Mouse (Mus musculus) liver, postnatal 0 days (tissue): ENCODE measurements around the gene Mthfd1l. TPM values are rescaled to one million over a fixed set of nuclear protein-coding genes. Genes with fewer than 3 reads are reported as not detected.

Experiments
- ATAC-seq: fragments of 200-750 bp; cut with Nextera tagmentation; 2 replicates; pipeline ENCODE4 v1.8.0; 2017; ENCODE audit warnings: mild to moderate bottlenecking, moderate library complexity
- DNase-seq: peaks from one replicate; pipeline ENCODE4 v3.0.0-alpha.2; 2016
- H3K27ac ChIP-seq: fragments of 300-500 bp; sonication (generic); 2 replicates; pipeline ENCODE4 v1.5.1; 2014; ENCODE audit warnings: antibody characterized with exemption, moderate library complexity, mild to moderate bottlenecking, low read depth
- H3K27me3 ChIP-seq: fragments of 300-500 bp; sonication (generic); 2 replicates; pipeline ENCODE4 v1.6.1; 2014; ENCODE audit warnings: low read length, control low read depth, mixed read lengths; ENCODE audit not compliant: insufficient read depth
- H3K36me3 ChIP-seq: fragments of 300-500 bp; sonication (generic); replicated peaks from 2 replicates; pipeline ENCODE4 v1.6.1; 2014; ENCODE audit warnings: mild to moderate bottlenecking, control low read depth, low read length, moderate library complexity, mixed read lengths; ENCODE audit not compliant: insufficient read depth
- H3K4me1 ChIP-seq: fragments of 300-500 bp; sonication (generic); 2 replicates; pipeline ENCODE4 v1.6.1; 2014; ENCODE audit warnings: antibody characterized with exemption, mild to moderate bottlenecking, control low read depth; ENCODE audit not compliant: insufficient read depth
- H3K4me2 ChIP-seq: fragments of 300-500 bp; sonication (generic); 2 replicates; pipeline ENCODE4 v1.6.1; 2014; ENCODE audit warnings: low read depth, mild to moderate bottlenecking, low read length, moderate library complexity, mixed read lengths
- H3K4me3 ChIP-seq: fragments of 300-500 bp; sonication (generic); 2 replicates; pipeline ENCODE4 v1.5.1; 2014; ENCODE audit warnings: low read depth, low read length
- H3K9ac ChIP-seq: fragments of 300-500 bp; sonication (generic); replicated peaks from 2 replicates; pipeline ENCODE4 v1.6.1; 2014; ENCODE audit warnings: mild to moderate bottlenecking, moderate library complexity
- H3K9me3 ChIP-seq: fragments of 300-500 bp; sonication (generic); 2 replicates; pipeline ENCODE4 v1.6.1; 2016; ENCODE audit warnings: mild to moderate bottlenecking, control low read depth, low read length, mixed read lengths
- CTCF ChIP-seq: sonication (generic); IDR thresholded peaks from 2 replicates; pipeline ENCODE4 v1.5.1; 2016; ENCODE audit warnings: antibody characterized with exemption, low read depth
- EP300 ChIP-seq: IDR thresholded peaks from 2 replicates; pipeline ENCODE4 v1.6.1; 2016; ENCODE audit warnings: antibody characterized with exemption, low read depth, mild to moderate bottlenecking
- WGBS: fragments of 180-500 bp; shearing (Covaris S2); extraction: QIAGEN DNeasy Blood & Tissue Kit; methylation state at CpG from one replicate; pipeline ENCODE4 v1.1.7; 2014; ENCODE audit not compliant: insufficient replicate concordance; 5-methylcytosine and 5-hydroxymethylcytosine counted together
- polyA plus RNA-seq: library from polyadenylated mRNA; unstranded; fragments of >200 nt; fragmentation: Nextera tagmentation; extraction: Ambion mirVana; gene quantifications from 2 replicates; pipeline ENCODE4 v1.2.1, GENCODE M21; 2015

Mthfd1l gene
- polyA plus RNA-seq: 7.2 and 8.4 TPM in 2 replicates

DNA sequence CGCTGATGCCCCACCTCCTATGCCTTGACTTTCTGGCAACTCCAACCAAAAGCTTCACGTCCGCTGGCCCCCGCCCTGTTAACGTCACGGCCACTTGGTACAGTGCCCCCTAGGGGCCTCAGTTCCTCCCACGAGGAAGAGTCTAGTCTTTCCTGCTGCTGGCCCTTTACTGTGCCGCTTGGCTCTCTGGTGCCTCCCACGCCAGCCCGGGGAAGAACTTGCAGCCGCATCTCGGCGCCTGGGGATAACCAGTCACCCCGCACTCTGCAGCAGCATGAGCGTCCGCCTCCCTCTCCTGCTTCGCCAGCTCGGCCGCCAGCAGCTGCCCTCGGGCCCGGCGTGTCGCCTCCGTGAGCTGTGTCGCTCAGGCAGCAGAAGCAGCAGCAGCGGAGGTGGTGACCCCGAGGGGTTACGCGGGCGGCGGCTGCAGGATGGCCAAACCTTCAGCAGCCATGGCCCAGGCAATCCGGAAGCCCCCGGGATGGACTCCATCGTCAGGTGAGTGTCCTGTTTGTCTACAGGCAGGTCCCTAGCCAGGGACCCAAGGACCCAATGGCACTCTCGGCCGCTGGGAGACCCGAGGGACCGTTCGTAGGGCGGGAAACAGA lies at the start of gene Mthfd1l:
TSS of gene Mthfd1l (plus strand) at position 138 of the 608 bp plus-strand sequence.
- no peak for TF ChIP-seq EP300
- TF ChIP-seq CTCF: peak; percentile 93

DNA sequence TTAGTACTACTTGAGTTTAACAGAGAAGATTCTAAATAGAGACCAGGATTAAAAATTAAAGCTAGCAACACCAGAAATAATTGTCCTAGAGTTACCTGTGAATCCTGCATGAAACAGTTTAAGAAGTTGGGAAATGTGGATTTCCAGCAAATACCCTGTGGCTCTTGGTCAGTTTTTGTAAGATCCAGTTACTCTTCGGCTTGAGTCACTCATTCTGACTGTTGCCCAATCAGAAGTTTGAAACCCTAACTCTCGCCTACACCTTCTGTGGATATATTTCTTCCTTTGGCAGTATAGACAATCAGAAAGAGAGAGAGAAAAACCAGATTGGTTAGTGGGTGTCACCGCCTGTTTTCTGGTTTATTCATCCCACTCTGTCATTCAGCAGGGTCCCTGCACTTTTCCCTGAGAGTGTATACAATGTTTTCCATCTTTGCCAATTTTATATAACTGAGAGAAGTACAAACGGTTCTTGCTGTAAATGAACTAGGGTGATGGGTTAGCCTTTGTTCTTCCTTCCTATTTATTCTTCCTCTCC lies 44.8 kb upstream of the Mthfd1l start:
- ATAC-seq: no peak

More for the DNA sequence above, at the start of gene Mthfd1l:
- peak; percentile 80 for ATAC-seq
- peak within 1 kb of the TSS; percentile 98 for H3K4me2 ChIP-seq
- under 1% methylated on average over 38 of the region's 40 CpGs for WGBS
- H3K4me1 ChIP-seq: peaks cover 42% of the 10 kb centered on the region
- peak; percentile 90 for DNase-seq
- H3K27ac ChIP-seq: peak within 1 kb of the TSS; percentile 96
- no peaks in the 10 kb centered on the region for H3K36me3 ChIP-seq
- peak within 1 kb of the TSS; percentile 71 for H3K4me3 ChIP-seq
- H3K9ac ChIP-seq: peak within 1 kb of the TSS; percentile 77
- H3K9me3 ChIP-seq: no peaks in the 10 kb centered on the region
- H3K27me3 ChIP-seq: no peaks in the 10 kb centered on the region

DNA sequence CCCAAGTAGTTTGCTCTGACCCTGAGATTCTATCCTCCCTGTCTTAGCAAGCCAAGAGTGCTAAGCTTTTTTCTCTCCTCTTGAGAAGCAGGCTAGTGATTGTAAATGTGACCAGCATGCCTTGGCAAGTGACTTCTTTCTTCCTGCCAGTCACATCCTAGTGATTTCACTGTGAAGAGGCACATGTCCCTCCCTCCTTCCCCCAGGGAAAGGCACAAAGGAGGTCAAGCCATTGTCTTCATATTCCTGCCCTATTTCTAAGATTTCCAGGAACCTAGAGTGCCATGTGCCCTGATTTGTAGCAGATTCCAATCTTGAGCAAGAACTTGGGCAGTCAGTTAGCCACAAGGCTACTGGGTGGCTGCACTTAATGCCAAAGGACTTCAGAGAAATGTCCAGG lies 41.1 kb upstream of the Mthfd1l start:
- no peak for TF ChIP-seq CTCF
- no peak for TF ChIP-seq EP300
- H3K4me2 ChIP-seq: no peak overlapping the region
- H3K27ac ChIP-seq: no peak overlapping the region
- H3K27me3 ChIP-seq: no peaks in the 10 kb centered on the region
- 0 out of 2 replicates have a peak, but pooled peaks cover 2% of the 10 kb centered on the region for H3K36me3 ChIP-seq
- H3K4me3 ChIP-seq: no peak overlapping the region
- H3K9ac ChIP-seq: no peak overlapping the region
- no peaks in the 10 kb centered on the region for H3K4me1 ChIP-seq
- no peak for DNase-seq
- no peaks in the 10 kb centered on the region for H3K9me3 ChIP-seq
- no peak for ATAC-seq

More for the DNA sequence above, 44.8 kb upstream of the Mthfd1l start:
- Histone ChIP-seq H3K4me3 (no peak overlapping the region), H3K9ac (no peak overlapping the region), H3K4me2 (no peak overlapping the region), H3K9me3 (no peaks in the 10 kb centered on the region), H3K27me3 (no peaks in the 10 kb centered on the region), H3K4me1 (no peaks in the 10 kb centered on the region), H3K36me3 (0 out of 2 replicates have a peak, but pooled peaks cover 2% of the 10 kb centered on the region), H3K27ac (no peak overlapping the region)
- 67% methylated on average over 4 of the region's 4 CpGs for WGBS
- TF ChIP-seq EP300 (no peak), CTCF (no peak)
- no peak for DNase-seq

DNA sequence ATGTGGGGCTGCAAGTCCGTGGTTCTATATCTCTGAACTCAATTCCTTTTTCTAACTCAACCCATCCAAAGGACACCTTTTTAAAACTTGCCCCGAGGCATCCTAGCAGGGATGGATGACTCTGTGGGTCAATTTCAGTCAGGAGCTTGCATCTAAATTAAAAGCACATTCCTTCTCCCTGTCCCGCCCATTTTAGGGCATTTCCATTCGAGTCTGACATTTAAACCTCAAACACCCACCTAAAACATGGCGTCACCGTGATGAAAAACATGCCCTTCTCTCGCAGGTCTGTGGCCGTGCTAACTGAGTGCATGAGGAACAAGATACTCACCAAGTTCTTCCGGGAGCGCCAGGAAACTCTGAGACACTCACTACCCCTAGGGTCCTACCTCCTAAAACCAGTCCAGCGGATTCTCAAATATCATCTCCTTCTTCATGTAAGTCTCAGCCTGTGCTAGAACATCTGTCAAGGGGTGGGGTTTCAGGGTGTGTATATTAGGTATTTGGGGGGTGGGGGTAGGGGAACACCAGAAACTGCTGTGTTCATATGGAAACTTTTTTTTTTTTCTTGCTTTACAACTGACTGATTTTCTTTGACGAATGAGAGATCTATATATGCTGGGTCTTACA lies 39.5 kb upstream of the Mthfd1l start:
- Histone ChIP-seq H3K27me3 (no peaks in the 10 kb centered on the region), H3K36me3 (0 out of 2 replicates have a peak, but pooled peaks cover 6% of the 10 kb centered on the region), H3K4me2 (no peak overlapping the region), H3K4me1 (no peaks in the 10 kb centered on the region), H3K9ac (no peak overlapping the region), H3K4me3 (no peak overlapping the region), H3K9me3 (no peaks in the 10 kb centered on the region), H3K27ac (no peak overlapping the region)
- no peak for ATAC-seq
- WGBS: 71% methylated on average over 12 of the region's 12 CpGs
- TF ChIP-seq CTCF (no peak), EP300 (no peak)
- DNase-seq: no peak

DNA sequence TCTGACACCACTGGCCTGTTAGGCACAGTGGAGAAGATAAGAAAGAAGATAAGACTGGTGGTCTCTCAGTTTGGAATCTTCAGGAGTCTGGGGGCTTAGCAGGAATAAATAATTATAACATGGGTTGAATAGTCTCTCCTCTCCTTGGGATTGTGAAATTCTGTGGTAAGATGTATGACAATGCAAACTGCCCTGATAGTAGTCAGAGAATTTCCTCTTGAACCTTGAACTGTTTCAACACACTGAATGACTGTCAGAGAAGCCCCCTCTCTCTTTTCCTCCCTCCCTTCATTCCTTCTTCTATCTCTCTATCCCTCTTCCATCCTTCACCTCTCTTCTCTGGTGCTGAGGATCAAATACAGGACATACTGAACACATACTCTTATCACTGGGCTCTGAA lies 36.1 kb upstream of the Mthfd1l start:
- no peak for TF ChIP-seq CTCF
- TF ChIP-seq EP300: no peak
- Histone ChIP-seq H3K4me2 (no peak overlapping the region), H3K4me3 (no peak overlapping the region), H3K27ac (no peak overlapping the region), H3K9me3 (no peaks in the 10 kb centered on the region), H3K4me1 (no peaks in the 10 kb centered on the region), H3K27me3 (no peaks in the 10 kb centered on the region), H3K36me3 (0 out of 2 replicates have a peak, but pooled peaks cover 5% of the 10 kb centered on the region), H3K9ac (no peak overlapping the region)
- ATAC-seq: no peak
- DNase-seq: no peak

DNA sequence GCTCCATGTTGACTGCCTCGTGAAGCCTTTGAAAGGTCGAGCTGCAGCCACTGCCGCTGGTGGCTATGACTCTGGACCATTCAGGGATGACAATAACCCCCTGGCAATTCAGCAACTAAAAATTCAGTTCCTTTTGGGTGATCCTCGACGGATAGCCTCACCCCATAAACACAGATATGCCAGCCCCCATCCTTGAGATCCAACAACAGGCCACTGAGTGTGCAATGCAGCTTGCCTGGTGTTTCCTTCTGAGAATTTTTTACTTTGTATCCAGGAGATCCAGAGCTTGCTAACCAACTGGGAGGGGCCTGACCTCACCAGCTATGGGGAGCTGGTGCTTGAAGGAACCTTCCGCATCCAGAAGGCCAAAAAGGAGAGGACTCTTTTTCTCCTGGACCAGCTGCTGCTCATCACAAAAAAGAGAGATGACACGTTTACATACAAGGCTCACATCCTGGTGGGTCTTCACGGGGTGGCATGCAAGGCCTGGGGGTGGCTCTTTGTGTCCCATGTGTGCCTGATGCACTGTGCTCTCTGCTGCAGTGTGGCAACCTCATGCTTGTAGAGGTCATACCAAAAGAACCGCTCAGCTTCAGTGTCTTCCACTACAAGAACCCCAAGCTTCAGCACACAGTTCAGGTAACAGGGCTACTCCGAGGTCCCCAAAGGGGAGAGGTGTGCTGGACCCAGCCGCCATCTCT lies 32.9 kb upstream of the Mthfd1l start:
- TF ChIP-seq EP300 (no peak), CTCF (no peak)
- Histone ChIP-seq H3K4me2 (no peak overlapping the region), H3K9ac (no peak overlapping the region), H3K36me3 (0 out of 2 replicates have a peak, but pooled peaks cover 6% of the 10 kb centered on the region), H3K27ac (no peak overlapping the region), H3K4me3 (no peak overlapping the region), H3K4me1 (no peaks in the 10 kb centered on the region), H3K9me3 (no peaks in the 10 kb centered on the region), H3K27me3 (no peaks in the 10 kb centered on the region)
- ATAC-seq: no peak
- DNase-seq: no peak
- 85% methylated on average over 11 of the region's 11 CpGs for WGBS
